Mouse (Mus musculus) lung, postnatal 0 days (tissue): ENCODE measurements around the gene Rnf43.

Experiments
- CTCF ChIP-seq: IDR thresholded peaks from 2 replicates; pipeline ENCODE4 v1.5.1; 2016; ENCODE audit warnings: antibody characterized with exemption, mild to moderate bottlenecking
- EP300 ChIP-seq: IDR thresholded peaks from 2 replicates; pipeline ENCODE4 v1.6.1; 2016; ENCODE audit warnings: antibody characterized with exemption, mild to moderate bottlenecking, control low read depth

DNA sequence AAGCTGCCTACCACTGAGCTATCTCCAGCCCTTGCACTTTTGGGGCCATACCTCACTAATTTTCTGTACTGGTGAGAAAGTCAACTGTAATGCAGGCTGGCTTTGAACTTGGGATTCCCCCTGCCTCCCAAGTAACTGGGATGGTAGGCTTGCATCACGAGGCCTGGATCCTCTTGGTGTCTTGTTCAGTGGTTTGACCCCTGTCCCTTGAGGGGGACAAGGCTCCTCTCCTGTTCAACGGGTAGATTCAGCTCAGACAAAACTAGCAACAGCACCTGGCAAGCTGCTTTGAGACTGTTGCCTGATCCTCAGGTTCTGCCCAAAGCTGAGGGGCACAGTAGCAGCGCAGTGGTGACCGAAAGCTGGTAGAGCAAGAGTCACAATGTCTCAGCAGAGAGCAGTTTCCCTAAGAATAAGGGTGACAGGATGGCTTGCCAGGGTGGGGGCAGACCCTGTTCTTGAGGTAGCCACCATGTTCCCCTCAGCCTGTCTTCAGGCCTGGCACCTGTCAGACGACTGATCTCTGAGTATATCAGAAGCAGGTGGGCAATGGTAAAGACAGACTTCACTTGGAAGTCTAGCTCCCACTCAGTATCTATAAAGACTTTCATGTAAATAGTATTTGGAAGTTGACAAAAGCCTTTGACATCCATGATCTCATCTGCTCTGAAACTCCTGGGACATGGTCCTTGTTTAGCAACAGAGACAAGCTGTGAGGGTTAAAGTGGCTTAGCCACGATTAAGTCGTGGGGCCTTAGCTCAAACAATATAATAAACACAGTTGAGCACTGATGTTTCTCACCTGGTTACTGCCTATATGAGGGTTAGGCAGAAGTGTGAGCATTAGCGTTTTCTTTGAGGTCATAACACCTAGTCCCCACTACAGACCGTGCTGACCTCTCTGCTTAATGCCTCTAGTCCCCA, 83.4 kb downstream of the Rnf43 start:
- TF ChIP-seq EP300 (no peak), CTCF (no peak)
